Mouse (Mus musculus): ENCODE results near the gene Med17. TPM values are rescaled to one million over a fixed set of nuclear protein-coding genes. Genes with fewer than 3 reads are reported as not detected.

The Med17 gene
- polyA plus RNA-seq, 1 experiment = 21.3 TPM

- no peak overlapping the region for H3K4me3 ChIP-seq (ENCODE audit: insufficient read depth, low read depth, low read length)
- TF ChIP-seq CTCF (conservative IDR thresholded peaks at IDR 0.05; ENCODE audit: insufficient read depth, insufficient read length, low read depth, low read length) = no peak
- TF ChIP-seq POLR2A (IDR thresholded peaks at IDR 0.05; ENCODE audit: low read depth, low read length) = no peak
- H3K27ac ChIP-seq (ENCODE audit: insufficient read depth, low read depth, low read length) = no peak overlapping the region
- no peaks in the 10 kb centered on the region for H3K27me3 ChIP-seq (replicated peaks; ENCODE audit: control insufficient read depth, insufficient read depth, low read length)
- whole genome bisulfite sequencing = 43% methylated on average over 2 of the region's 2 CpGs
- DNase-seq = no peak
- no peaks in the 10 kb centered on the region for H3K36me3 ChIP-seq (ENCODE audit: control insufficient read depth, insufficient read depth, low read length)
- no peaks in the 10 kb centered on the region for H3K4me1 ChIP-seq (ENCODE audit: control insufficient read depth, insufficient read depth, low read length)
These were observed 54.8 kb downstream of the Med17 start for GRCm38 (mm10) chr9:15224912-15225311.

GRCm38 (mm10) chr9:15213695-15214094, 66.0 kb downstream of the Med17 start:
- TF ChIP-seq CTCF (conservative IDR thresholded peaks at IDR 0.05; ENCODE audit: insufficient read depth, insufficient read length, low read depth, low read length) (no peak), POLR2A (IDR thresholded peaks at IDR 0.05; ENCODE audit: low read depth, low read length) (no peak)
- no peaks in the 10 kb centered on the region for H3K27me3 ChIP-seq (replicated peaks; ENCODE audit: control insufficient read depth, insufficient read depth, low read length)
- DNase-seq = no peak
- H3K4me1 ChIP-seq (ENCODE audit: control insufficient read depth, insufficient read depth, low read length) = no peaks in the 10 kb centered on the region
- H3K4me3 ChIP-seq (ENCODE audit: insufficient read depth, low read depth, low read length) = no peak overlapping the region
- no peak overlapping the region for H3K27ac ChIP-seq (ENCODE audit: insufficient read depth, low read depth, low read length)
- 78% methylated on average over 1 of the region's 1 CpGs for WGBS
- no peaks in the 10 kb centered on the region for H3K36me3 ChIP-seq (ENCODE audit: control insufficient read depth, insufficient read depth, low read length)

- no peak overlapping the region for H3K27ac ChIP-seq (ENCODE audit: insufficient read depth, low read depth, low read length)
- H3K36me3 ChIP-seq (ENCODE audit: control insufficient read depth, insufficient read depth, low read length) = no peaks in the 10 kb centered on the region
- 54% methylated on average over 3 of the region's 3 CpGs for WGBS
- no peaks in the 10 kb centered on the region for H3K4me1 ChIP-seq (ENCODE audit: control insufficient read depth, insufficient read depth, low read length)
- TF ChIP-seq POLR2A (IDR thresholded peaks at IDR 0.05; ENCODE audit: low read depth, low read length) (no peak), CTCF (conservative IDR thresholded peaks at IDR 0.05; ENCODE audit: insufficient read depth, insufficient read length, low read depth, low read length) (no peak)
- H3K27me3 ChIP-seq (replicated peaks; ENCODE audit: control insufficient read depth, insufficient read depth, low read length) = no peaks in the 10 kb centered on the region
- no peak overlapping the region for H3K4me3 ChIP-seq (ENCODE audit: insufficient read depth, low read depth, low read length)
- DNase-seq = peak; percentile 32
These were observed 67.9 kb downstream of the Med17 start for GRCm38 (mm10) chr9:15211876-15212275.

Other genes with a start within 250 kb of the Med17 start
- 4.4 and 7.3 TPM in 2 replicates for gene Panx1, start 234.5 kb downstream of the Med17 start, polyA plus RNA-seq (2012; rRNA removed)
- gene Hephl1, start 167.8 kb downstream of the Med17 start, polyA plus RNA-seq (2012; rRNA removed) = 0.14 and 0.19 TPM in 2 replicates
- gene Vstm5, start 40.9 kb downstream of the Med17 start, polyA plus RNA-seq (2012; rRNA removed) = 11.6 and 15.6 TPM in 2 replicates
- gene Taf1d, start 26.3 kb upstream of the Med17 start, polyA plus RNA-seq (2012; rRNA removed) = 8.9 and 11.5 TPM in 2 replicates
- 137 and 184 TPM in 2 replicates for gene 4931406C07Rik, start 26.5 kb upstream of the Med17 start, polyA plus RNA-seq (2012; rRNA removed)
- 2.9 and 3.1 TPM in 2 replicates for gene Cep295, start 77.9 kb upstream of the Med17 start, polyA plus RNA-seq (2012; rRNA removed)
- 18.5 and 32.0 TPM in 2 replicates for gene Smco4, start 213.5 kb upstream of the Med17 start, polyA plus RNA-seq (2012; rRNA removed)